Mouse (Mus musculus): ENCODE results near the gene Trim33.

- no peak for TF ChIP-seq CTCF (IDR thresholded peaks at IDR 0.05; ENCODE audit: low read depth)
- TF ChIP-seq EP300 (IDR thresholded peaks at IDR 0.05; ENCODE audit: low read depth), result peak; percentile 78
These were observed 74.4 kb downstream of the Trim33 start for GRCm38 (mm10) chr3:103353518-103353917.
